Mouse (Mus musculus): ENCODE measurements around the gene Ocm. TPM values are rescaled to one million over a fixed set of nuclear protein-coding genes. Genes with fewer than 3 reads are reported as not detected.

Ocm gene
- polyA plus RNA-seq, 1 experiment from 2014 or later, result not detected

DNA sequence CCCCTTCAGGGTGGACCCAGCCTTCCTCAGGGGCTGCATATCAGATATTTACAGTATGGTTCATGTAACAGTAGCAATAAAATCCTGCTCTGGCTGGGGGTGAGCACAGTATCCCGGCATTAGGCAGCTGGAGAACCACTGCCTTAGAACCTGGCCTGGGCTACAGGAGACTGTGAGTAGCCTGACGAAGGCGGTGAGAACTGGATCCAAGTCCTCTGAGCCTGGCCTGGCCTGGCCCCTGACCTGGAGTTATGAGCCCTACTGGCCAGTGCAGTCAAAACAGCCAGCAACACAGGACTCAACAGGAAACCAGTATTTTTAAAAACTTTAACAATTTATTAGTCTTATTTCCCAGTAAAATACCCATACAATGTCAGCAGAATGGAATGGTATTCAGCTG lies 38.9 kb downstream of the Ocm start:
- Histone ChIP-seq H3K9me3 (ENCODE audit: control insufficient read depth, low read length) (no peaks in the 10 kb centered on the region), H3K36me3 (ENCODE audit: control insufficient read depth, insufficient read depth, low read length) (peaks cover 87% of the 10 kb centered on the region), H3K4me1 (ENCODE audit: control insufficient read depth in 2 of 2, insufficient read depth in 2 of 2, low read length in 2 of 2) (0 out of 4 replicates have a peak, but pooled peaks cover 0 to 3% of the 10 kb centered on the region in 2 experiments), H3K4me2 (ENCODE audit: low read length) (no peak overlapping the region), H3K9ac (ENCODE audit: low read length) (no peak overlapping the region), H3K27me3 (ENCODE audit: control insufficient read depth, insufficient read depth, low read length) (no peaks in the 10 kb centered on the region), H3K4me3 (ENCODE audit: control insufficient read depth in 1 of 2, insufficient read depth in 1 of 2, low read depth in 1 of 2, low read length in 2 of 2) (no peak overlapping the region), H3K27ac (replicated peaks in 1 of 2; ENCODE audit: control insufficient read depth in 1 of 2, insufficient read depth in 1 of 2, low read depth in 2 of 2, low read length in 2 of 2) (no peak overlapping the region)
- 87% methylated on average over 3 of the region's 3 CpGs for WGBS
- ATAC-seq (ENCODE audit: insufficient number of reproducible peaks, insufficient read depth, low FRiP score, low read depth), result no peak

DNA sequence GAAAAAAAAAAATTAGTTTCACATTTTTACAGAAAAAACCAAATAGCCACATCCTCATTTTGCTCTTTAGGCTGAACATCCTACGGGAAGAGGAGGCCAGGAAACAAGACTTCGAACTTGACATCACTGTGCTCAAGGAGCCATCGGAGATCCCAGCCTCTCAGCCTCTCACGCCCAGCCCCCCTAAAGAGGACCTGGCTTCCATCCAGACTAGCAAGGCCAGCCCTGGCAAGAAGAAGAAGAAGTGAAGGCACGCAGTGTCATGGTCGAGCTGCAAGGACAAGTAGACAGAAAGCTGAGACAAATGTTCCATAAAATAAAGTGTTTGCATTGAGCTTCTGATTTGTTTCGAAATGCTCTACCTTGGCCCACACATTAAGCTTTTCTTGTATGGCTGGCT lies 41.1 kb downstream of the Ocm start:
- H3K36me3 ChIP-seq (ENCODE audit: control insufficient read depth, insufficient read depth, low read length), result peaks cover 65% of the 10 kb centered on the region
- H3K9ac ChIP-seq (ENCODE audit: low read length), result no peak overlapping the region
- 82% methylated on average over 7 of the region's 7 CpGs for WGBS

GRCm38 (mm10) chr5:143982361-143982760 lies 44.1 kb downstream of the Ocm start:
- Histone ChIP-seq H3K27me3 (ENCODE audit: control insufficient read depth, insufficient read depth, low read length) (no peaks in the 10 kb centered on the region), H3K9ac (ENCODE audit: low read length) (no peak overlapping the region), H3K9me3 (ENCODE audit: control insufficient read depth, low read length) (no peaks in the 10 kb centered on the region), H3K4me3 (ENCODE audit: control insufficient read depth in 1 of 2, insufficient read depth in 1 of 2, low read depth in 1 of 2, low read length in 2 of 2) (no peak overlapping the region), H3K4me2 (ENCODE audit: low read length) (no peak overlapping the region), H3K4me1 (ENCODE audit: control insufficient read depth in 2 of 2, insufficient read depth in 2 of 2, low read length in 2 of 2) (peaks cover 0 to 4% of the 10 kb centered on the region in 2 experiments; a peak in 2 of 4 replicates), H3K36me3 (ENCODE audit: control insufficient read depth, insufficient read depth, low read length) (peaks cover 36% of the 10 kb centered on the region), H3K27ac (replicated peaks in 1 of 2; ENCODE audit: control insufficient read depth in 1 of 2, insufficient read depth in 1 of 2, low read depth in 2 of 2, low read length in 2 of 2) (no peak overlapping the region)
- ATAC-seq (ENCODE audit: insufficient number of reproducible peaks, insufficient read depth, low FRiP score, low read depth), result no peak
- WGBS, result 56% methylated on average over 2 of the region's 2 CpGs

More for the DNA sequence above, 41.1 kb downstream of the Ocm start:
- Histone ChIP-seq H3K4me1 (ENCODE audit: control insufficient read depth in 2 of 2, insufficient read depth in 2 of 2, low read length in 2 of 2) (peaks cover 0 to 7% of the 10 kb centered on the region in 2 experiments; a peak in 2 of 4 replicates), H3K4me2 (ENCODE audit: low read length) (no peak overlapping the region), H3K27ac (replicated peaks in 1 of 2; ENCODE audit: control insufficient read depth in 1 of 2, insufficient read depth in 1 of 2, low read depth in 2 of 2, low read length in 2 of 2) (no peak overlapping the region), H3K27me3 (ENCODE audit: control insufficient read depth, insufficient read depth, low read length) (no peaks in the 10 kb centered on the region), H3K9me3 (ENCODE audit: control insufficient read depth, low read length) (no peaks in the 10 kb centered on the region), H3K4me3 (ENCODE audit: control insufficient read depth in 1 of 2, insufficient read depth in 1 of 2, low read depth in 1 of 2, low read length in 2 of 2) (no peak overlapping the region)
- no peak for ATAC-seq (ENCODE audit: insufficient number of reproducible peaks, insufficient read depth, low FRiP score, low read depth)

GRCm38 (mm10) chr5:143980858-143981257 lies 45.6 kb downstream of the Ocm start:
- no peak overlapping the region for H3K27ac ChIP-seq (replicated peaks in 1 of 2; ENCODE audit: control insufficient read depth in 1 of 2, insufficient read depth in 1 of 2, low read depth in 2 of 2, low read length in 2 of 2)
- no peak overlapping the region for H3K9ac ChIP-seq (ENCODE audit: low read length)
- no peak for ATAC-seq (ENCODE audit: insufficient number of reproducible peaks, insufficient read depth, low FRiP score, low read depth)
- H3K4me3 ChIP-seq (ENCODE audit: control insufficient read depth in 1 of 2, insufficient read depth in 1 of 2, low read depth in 1 of 2, low read length in 2 of 2), result no peak overlapping the region
- H3K27me3 ChIP-seq (ENCODE audit: control insufficient read depth, insufficient read depth, low read length), result no peaks in the 10 kb centered on the region
- H3K4me1 ChIP-seq (ENCODE audit: control insufficient read depth in 2 of 2, insufficient read depth in 2 of 2, low read length in 2 of 2), result peaks cover 0 to 4% of the 10 kb centered on the region in 2 experiments; a peak in 2 of 4 replicates
- WGBS, result 34% methylated on average over 9 of the region's 9 CpGs
- H3K9me3 ChIP-seq (ENCODE audit: control insufficient read depth, low read length), result no peaks in the 10 kb centered on the region
- H3K36me3 ChIP-seq (ENCODE audit: control insufficient read depth, insufficient read depth, low read length), result peaks cover 22% of the 10 kb centered on the region
- 0 out of 2 replicates have a peak overlapping the region, but pooled peaks have one; percentile 8 for H3K4me2 ChIP-seq (ENCODE audit: low read length)

- H3K27me3 ChIP-seq (ENCODE audit: control insufficient read depth, insufficient read depth, low read length), result no peaks in the 10 kb centered on the region
- no peaks in the 10 kb centered on the region for H3K9me3 ChIP-seq (ENCODE audit: control insufficient read depth, low read length)
- peaks cover 0 to 6% of the 10 kb centered on the region in 2 experiments; a peak in 3 of 4 replicates for H3K4me1 ChIP-seq (ENCODE audit: control insufficient read depth in 2 of 2, insufficient read depth in 2 of 2, low read length in 2 of 2)
- H3K27ac ChIP-seq (replicated peaks in 1 of 2; ENCODE audit: control insufficient read depth in 1 of 2, insufficient read depth in 1 of 2, low read depth in 2 of 2, low read length in 2 of 2), result no peak overlapping the region
- no peak overlapping the region for H3K4me2 ChIP-seq (ENCODE audit: low read length)
- no peak overlapping the region for H3K9ac ChIP-seq (ENCODE audit: low read length)
- H3K4me3 ChIP-seq (ENCODE audit: control insufficient read depth in 1 of 2, insufficient read depth in 1 of 2, low read depth in 1 of 2, low read length in 2 of 2), result no peak overlapping the region
- no peaks in the 10 kb centered on the region for H3K36me3 ChIP-seq (ENCODE audit: control insufficient read depth, insufficient read depth, low read length)
- no peak for ATAC-seq (ENCODE audit: insufficient number of reproducible peaks, insufficient read depth, low FRiP score, low read depth)
- WGBS, result 56% methylated on average over 16 of the region's 16 CpGs
These were observed 49.6 kb downstream of the Ocm start for GRCm38 (mm10) chr5:143976726-143977431.

- no peak for ATAC-seq (ENCODE audit: insufficient number of reproducible peaks, insufficient read depth, low FRiP score, low read depth)
- H3K4me2 ChIP-seq (ENCODE audit: low read length), result no peak overlapping the region
These were observed 50.2 kb downstream of the Ocm start for GRCm38 (mm10) chr5:143976232-143976631.

GRCm38 (mm10) chr5:143975631-143975933 lies 50.9 kb downstream of the Ocm start:
- Histone ChIP-seq H3K4me2 (ENCODE audit: low read length) (no peak overlapping the region), H3K27ac (replicated peaks in 1 of 2; ENCODE audit: control insufficient read depth in 1 of 2, insufficient read depth in 1 of 2, low read depth in 2 of 2, low read length in 2 of 2) (no peak overlapping the region), H3K4me1 (ENCODE audit: control insufficient read depth in 2 of 2, insufficient read depth in 2 of 2, low read length in 2 of 2) (peaks cover 0 to 2% of the 10 kb centered on the region in 2 experiments; a peak in 1 of 4 replicates), H3K27me3 (ENCODE audit: control insufficient read depth, insufficient read depth, low read length) (no peaks in the 10 kb centered on the region), H3K9ac (ENCODE audit: low read length) (no peak overlapping the region), H3K9me3 (ENCODE audit: control insufficient read depth, low read length) (no peaks in the 10 kb centered on the region), H3K4me3 (ENCODE audit: control insufficient read depth in 1 of 2, insufficient read depth in 1 of 2, low read depth in 1 of 2, low read length in 2 of 2) (no peak overlapping the region), H3K36me3 (ENCODE audit: control insufficient read depth, insufficient read depth, low read length) (no peaks in the 10 kb centered on the region)
- ATAC-seq (ENCODE audit: insufficient number of reproducible peaks, insufficient read depth, low FRiP score, low read depth), result no peak
- WGBS, result 48% methylated on average over 2 of the region's 2 CpGs

More at GRCm38 (mm10) chr5:143976232-143976631, 50.2 kb downstream of the Ocm start:
- no peaks in the 10 kb centered on the region for H3K9me3 ChIP-seq (ENCODE audit: control insufficient read depth, low read length)
- H3K4me3 ChIP-seq (ENCODE audit: control insufficient read depth in 1 of 2, insufficient read depth in 1 of 2, low read depth in 1 of 2, low read length in 2 of 2), result no peak overlapping the region
- no peaks in the 10 kb centered on the region for H3K27me3 ChIP-seq (ENCODE audit: control insufficient read depth, insufficient read depth, low read length)
- H3K36me3 ChIP-seq (ENCODE audit: control insufficient read depth, insufficient read depth, low read length), result no peaks in the 10 kb centered on the region
- WGBS, result 78% methylated on average over 11 of the region's 11 CpGs
- no peak overlapping the region for H3K9ac ChIP-seq (ENCODE audit: low read length)
- H3K4me1 ChIP-seq (ENCODE audit: control insufficient read depth in 2 of 2, insufficient read depth in 2 of 2, low read length in 2 of 2), result peaks cover 0 to 6% of the 10 kb centered on the region in 2 experiments; a peak in 3 of 4 replicates
- H3K27ac ChIP-seq (replicated peaks in 1 of 2; ENCODE audit: control insufficient read depth in 1 of 2, insufficient read depth in 1 of 2, low read depth in 2 of 2, low read length in 2 of 2), result no peak overlapping the region

Data from heart, embryonic 14.5 days (tissue).